Mouse (Mus musculus) forebrain, embryonic 13.5 days (tissue): ENCODE data around the gene Lin52. TPM values are rescaled to one million over a fixed set of nuclear protein-coding genes. Genes with fewer than 3 reads are reported as not detected.
"Not testable (repeated sequence)": the region's sequence is repeated elsewhere in the genome, so short reads cannot be mapped to it uniquely, and the experiment has no call there.

Experiments
- ATAC-seq: fragments of 200-750 bp; cut with Nextera tagmentation; 2 replicates; pipeline ENCODE4 v1.8.0; 2017
- H3K27ac ChIP-seq: fragments of 300-500 bp; sonication (generic); 2 replicates; pipeline ENCODE4 v1.5.1; 2015; ENCODE audit warnings: inconsistent platforms, mild to moderate bottlenecking, moderate library complexity
- H3K27me3 ChIP-seq: fragments of 300-500 bp; sonication (generic); 2 replicates; pipeline ENCODE4 v1.6.1; 2015; ENCODE audit warnings: mild to moderate bottlenecking, inconsistent platforms
- H3K36me3 ChIP-seq: fragments of 300-500 bp; sonication (generic); 2 replicates; pipeline ENCODE4 v1.6.1; 2015; ENCODE audit warnings: mild to moderate bottlenecking, inconsistent platforms; ENCODE audit not compliant: poor library complexity, severe bottlenecking
- H3K4me1 ChIP-seq: fragments of 300-500 bp; sonication (generic); 2 replicates; pipeline ENCODE4 v1.6.1; 2015; ENCODE audit warnings: inconsistent platforms
- H3K4me2 ChIP-seq: fragments of 300-500 bp; sonication (generic); 2 replicates; pipeline ENCODE4 v1.6.1; 2015; ENCODE audit warnings: inconsistent platforms, mild to moderate bottlenecking, moderate library complexity
- H3K4me3 ChIP-seq: fragments of 300-500 bp; sonication (generic); 2 replicates; pipeline ENCODE4 v1.5.1; 2015; ENCODE audit warnings: mild to moderate bottlenecking, inconsistent platforms
- H3K9ac ChIP-seq: fragments of 300-500 bp; sonication (generic); 2 replicates; pipeline ENCODE4 v1.6.1; 2015; ENCODE audit warnings: mild to moderate bottlenecking, inconsistent platforms
- H3K9me3 ChIP-seq: fragments of 300-500 bp; sonication (generic); replicated peaks from 2 replicates; pipeline ENCODE4 v1.6.1; 2016; ENCODE audit warnings: inconsistent platforms
- WGBS: fragments of 180-500 bp; shearing (Covaris S2); methylation state at CpG from one replicate; pipeline ENCODE4 v1.1.7; 2015; 5-methylcytosine and 5-hydroxymethylcytosine counted together
- polyA plus RNA-seq: library from polyadenylated mRNA; unstranded; fragments of >200 nt; fragmentation: Nextera tagmentation; extraction: Ambion mirVana; gene quantifications from 2 replicates; pipeline ENCODE4 v1.2.1, GENCODE M21; 2015

The Lin52 gene
- polyA plus RNA-seq, 1 experiment from 2014 or later, result 42.5 TPM

GRCm38 (mm10) chr12:84523728-84524127 lies 72.5 kb downstream of the Lin52 start:
- Histone ChIP-seq H3K27me3 (no peaks in the 10 kb centered on the region), H3K27ac (no peak overlapping the region), H3K4me3 (no peak overlapping the region), H3K9me3 (no peaks in the 10 kb centered on the region), H3K4me2 (no peak overlapping the region), H3K9ac (no peak overlapping the region), H3K36me3 (no peaks in the 10 kb centered on the region; the same call in 1 of the 2 replicates), H3K4me1 (peaks cover 24% of the 10 kb centered on the region)
- no peak for ATAC-seq
- WGBS, result 32% methylated on average over 3 of the region's 3 CpGs

GRCm38 (mm10) chr12:84524147-84525050 lies 73.2 kb downstream of the Lin52 start:
- 0 out of 2 replicates have a peak, but pooled peaks have one; percentile 4 for ATAC-seq
- no peak overlapping the region; the same call in 1 of the 2 replicates for H3K9ac ChIP-seq
- 51% methylated on average over 11 of the region's 11 CpGs for WGBS
- H3K4me2 ChIP-seq, result no peak overlapping the region
- H3K4me1 ChIP-seq, result peaks cover 24% of the 10 kb centered on the region
- H3K4me3 ChIP-seq, result no peak overlapping the region
- no peaks in the 10 kb centered on the region for H3K9me3 ChIP-seq
- H3K27me3 ChIP-seq, result no peaks in the 10 kb centered on the region
- H3K27ac ChIP-seq, result no peak overlapping the region
- no peaks in the 10 kb centered on the region; the same call in 1 of the 2 replicates for H3K36me3 ChIP-seq

GRCm38 (mm10) chr12:84525422-84525821 lies 74.2 kb downstream of the Lin52 start:
- Histone ChIP-seq H3K27me3 (no peaks in the 10 kb centered on the region), H3K9me3 (no peaks in the 10 kb centered on the region), H3K27ac (peak overlapping the region; percentile 27), H3K4me3 (no peak overlapping the region), H3K36me3 (peaks cover 3% of the 10 kb centered on the region; the same call in 1 of the 2 replicates), H3K9ac (no peak overlapping the region), H3K4me1 (peaks cover 24% of the 10 kb centered on the region), H3K4me2 (no peak overlapping the region)
- WGBS, result 90% methylated on average over 12 of the region's 12 CpGs
- no peak for ATAC-seq

GRCm38 (mm10) chr12:84530426-84530825 lies 79.2 kb downstream of the Lin52 start:
- WGBS, result 87% methylated on average over 5 of the region's 5 CpGs
- Histone ChIP-seq H3K36me3 (peaks cover 5% of the 10 kb centered on the region; the same call in 1 of the 2 replicates), H3K4me3 (no peak overlapping the region), H3K9ac (no peak overlapping the region), H3K9me3 (no peaks in the 10 kb centered on the region), H3K4me2 (no peak overlapping the region), H3K27ac (no peak overlapping the region), H3K4me1 (peaks cover 44% of the 10 kb centered on the region), H3K27me3 (no peaks in the 10 kb centered on the region)
- ATAC-seq, result no peak

- WGBS, result 6% methylated on average over 13 of the region's 13 CpGs
- 0 out of 2 replicates have a peak overlapping the region, but pooled peaks have one; percentile 1 for H3K9ac ChIP-seq
- H3K4me3 ChIP-seq, result no peak overlapping the region
- 0 out of 2 replicates have a peak overlapping the region, but pooled peaks have one; percentile 6 for H3K4me2 ChIP-seq
- H3K4me1 ChIP-seq, result peaks cover 42% of the 10 kb centered on the region
- peak; percentile 94 for ATAC-seq
- no peaks in the 10 kb centered on the region for H3K9me3 ChIP-seq
- H3K36me3 ChIP-seq, result 0 out of 2 replicates have a peak, but pooled peaks cover 5% of the 10 kb centered on the region
- H3K27me3 ChIP-seq, result no peaks in the 10 kb centered on the region
- H3K27ac ChIP-seq, result peak overlapping the region; percentile 90
These were observed 80.9 kb downstream of the Lin52 start for GRCm38 (mm10) chr12:84531906-84532829.

GRCm38 (mm10) chr12:84532830-84533199 lies 81.6 kb downstream of the Lin52 start:
- H3K27me3 ChIP-seq, result no peaks in the 10 kb centered on the region
- ATAC-seq, result no peak
- H3K4me1 ChIP-seq, result peaks cover 43% of the 10 kb centered on the region
- 0 out of 2 replicates have a peak overlapping the region, but pooled peaks have one; percentile 6 for H3K4me2 ChIP-seq
- H3K9ac ChIP-seq, result 0 out of 2 replicates have a peak overlapping the region, but pooled peaks have one; percentile 1
- no peak overlapping the region for H3K4me3 ChIP-seq
- peak overlapping the region; percentile 90 for H3K27ac ChIP-seq
- H3K9me3 ChIP-seq, result no peaks in the 10 kb centered on the region
- WGBS, result 30% methylated on average over 8 of the region's 8 CpGs
- 0 out of 2 replicates have a peak, but pooled peaks cover 5% of the 10 kb centered on the region for H3K36me3 ChIP-seq

- no peak overlapping the region for H3K4me3 ChIP-seq
- H3K27ac ChIP-seq, result peak overlapping the region; percentile 90
- 0 out of 2 replicates have a peak, but pooled peaks cover 5% of the 10 kb centered on the region for H3K36me3 ChIP-seq
- 0 out of 2 replicates have a peak overlapping the region, but pooled peaks have one; percentile 4 for H3K9ac ChIP-seq
- H3K9me3 ChIP-seq, result no peaks in the 10 kb centered on the region
- no peaks in the 10 kb centered on the region for H3K27me3 ChIP-seq
- peaks cover 54% of the 10 kb centered on the region for H3K4me1 ChIP-seq
- ATAC-seq, result no peak
- 50% methylated on average over 7 of the region's 7 CpGs for WGBS
- no peak overlapping the region for H3K4me2 ChIP-seq
These were observed 82.7 kb downstream of the Lin52 start for GRCm38 (mm10) chr12:84533706-84534486.

- H3K9ac ChIP-seq, H3K27me3 ChIP-seq, H3K4me3 ChIP-seq, H3K27ac ChIP-seq, H3K9me3 ChIP-seq, H3K4me2 ChIP-seq, H3K36me3 ChIP-seq, ATAC-seq: not testable (repeated sequence)
- H3K4me1 ChIP-seq, result peaks cover 42% of the 10 kb centered on the region
- WGBS, result 94% methylated on average over 3 of the region's 3 CpGs
These were observed 88.3 kb downstream of the Lin52 start for GRCm38 (mm10) chr12:84539537-84539936.

GRCm38 (mm10) chr12:84541391-84541958 lies 90.3 kb downstream of the Lin52 start:
- Histone ChIP-seq H3K9ac (no peak overlapping the region), H3K27me3 (no peaks in the 10 kb centered on the region), H3K4me2 (no peak overlapping the region), H3K9me3 (no peaks in the 10 kb centered on the region), H3K27ac (peak overlapping the region; percentile 60; the same call in 1 of the 2 replicates), H3K4me3 (no peak overlapping the region), H3K36me3 (no peaks in the 10 kb centered on the region), H3K4me1 (peaks cover 37% of the 10 kb centered on the region)
- WGBS, result 22% methylated on average over 11 of the region's 11 CpGs
- ATAC-seq, result peak; percentile 64; the same call in 1 of the 2 replicates

GRCm38 (mm10) chr12:84546028-84546427 lies 94.8 kb downstream of the Lin52 start:
- Histone ChIP-seq H3K4me3 (no peak overlapping the region), H3K4me2 (0 out of 2 replicates have a peak overlapping the region, but pooled peaks have one; percentile 10), H3K9me3 (no peaks in the 10 kb centered on the region), H3K36me3 (no peaks in the 10 kb centered on the region), H3K4me1 (peaks cover 34% of the 10 kb centered on the region), H3K27ac (no peak overlapping the region), H3K27me3 (0 out of 2 replicates have a peak, but pooled peaks cover 2% of the 10 kb centered on the region), H3K9ac (no peak overlapping the region)
- peak; percentile 84 for ATAC-seq
- WGBS, result 5% methylated on average over 12 of the region's 12 CpGs
